Mouse (Mus musculus) adrenal gland, postnatal 25 days (tissue): ENCODE results near the gene Mgat3. TPM values are rescaled to one million over a fixed set of nuclear protein-coding genes. Genes with fewer than 3 reads are reported as not detected.
A peak's percentile ranks its signal among the peaks of the same experiment; 100 is the strongest.

Experiments used
- DNase-seq: peaks from one replicate; pipeline ENCODE4 v3.0.0; 2021; ENCODE audit warnings: mixed read lengths
- total RNA-seq: library from RNA; stranded (reverse); gene quantifications from 2 replicates; pipeline ENCODE4 v1.2.3, GENCODE M21; 2021

The Mgat3 gene
- total RNA-seq, 1 experiment from 2014 or later, result 7.4 TPM

GRCm38 (mm10) chr15:80261100-80261499, 87.6 kb downstream of the Mgat3 start:
- no peak for DNase-seq

GRCm38 (mm10) chr15:80263610-80264575, 90.4 kb downstream of the Mgat3 start, which contains the start of gene Rps19bp1:
Rps19bp1 (minus strand) TSS chr15:80264315.
- DNase-seq, result peak; percentile 88

Other genes starting within 250 kb of the Mgat3 start
- gene Cbx7, start 202.6 kb upstream of the Mgat3 start, total RNA-seq, result 15.7 and 22.4 TPM in 2 replicates
- gene Pdgfb, start 158.7 kb upstream of the Mgat3 start, total RNA-seq, result 48.1 and 48.6 TPM in 2 replicates
- 22.2 and 27.6 TPM in 2 replicates for gene Syngr1, start 82.4 kb upstream of the Mgat3 start, total RNA-seq
- 485 and 642 TPM in 2 replicates for gene Rpl3, start 81.9 kb upstream of the Mgat3 start, total RNA-seq
- 20.5 and 26.7 TPM in 2 replicates for gene Tab1, start 40.6 kb upstream of the Mgat3 start, total RNA-seq
- gene Mief1, start 60.3 kb downstream of the Mgat3 start, total RNA-seq, result 40.2 and 50.5 TPM in 2 replicates
- gene AC140267.1, start 62.1 kb downstream of the Mgat3 start, total RNA-seq, result 16.0 TPM in 1 of 2 replicates, not detected in the other
- 194 and 214 TPM in 2 replicates for gene Atf4, start 81.5 kb downstream of the Mgat3 start, total RNA-seq
- gene Rps19bp1, start 90.6 kb downstream of the Mgat3 start, total RNA-seq, result 36.2 and 37.9 TPM in 2 replicates
- 0.94 and 1.6 TPM in 2 replicates for gene Cacna1i, start 113.5 kb downstream of the Mgat3 start, total RNA-seq